Mouse (Mus musculus): ENCODE measurements around the gene Fbrs.
"Not testable (repeated sequence)": the region's sequence is repeated elsewhere in the genome, so short reads cannot be mapped to it uniquely, and the experiment has no call there.

Gene Fbrs

GRCm38 (mm10) chr7:127474378-127475070, 4.5 kb upstream of the Fbrs start:
- in situ Hi-C loops (cut with MboI; ENCODE audit: unreplicated experiment in 2 of 2): loop anchor here (10.0 to 25.0 kb wide), 2 partner anchors 110 to 212 kb away; partner anchors contain the start of genes Dctpp1 (in 1 of the 2) and Sephs2 (in 1 of the 2)

GRCm38 (mm10) chr7:127475186-127475740, 3.7 kb upstream of the Fbrs start:
- in situ Hi-C loops (cut with MboI; ENCODE audit: unreplicated experiment in 2 of 2): loop anchor here (10.0 to 25.0 kb wide), 2 partner anchors 110 to 213 kb away; partner anchors contain the start of genes Dctpp1 (in 1 of the 2) and Sephs2 (in 1 of the 2)

- in situ Hi-C loops (cut with MboI; ENCODE audit: unreplicated experiment in 2 of 2): loop anchor here (10.0 to 25.0 kb wide), 2 partner anchors 112 to 214 kb away; partner anchors contain the start of genes Dctpp1 (in 1 of the 2) and Sephs2 (in 1 of the 2)
These were observed 2.7 kb upstream of the Fbrs start for GRCm38 (mm10) chr7:127476336-127476735.

GRCm38 (mm10) chr7:127476855-127477254, 2.1 kb upstream of the Fbrs start:
- in situ Hi-C loops (cut with MboI; ENCODE audit: unreplicated experiment in 2 of 2): loop anchor here (10.0 to 25.0 kb wide), 2 partner anchors 112 to 215 kb away; partner anchors contain the start of genes Dctpp1 (in 1 of the 2) and Sephs2 (in 1 of the 2)

DNA sequence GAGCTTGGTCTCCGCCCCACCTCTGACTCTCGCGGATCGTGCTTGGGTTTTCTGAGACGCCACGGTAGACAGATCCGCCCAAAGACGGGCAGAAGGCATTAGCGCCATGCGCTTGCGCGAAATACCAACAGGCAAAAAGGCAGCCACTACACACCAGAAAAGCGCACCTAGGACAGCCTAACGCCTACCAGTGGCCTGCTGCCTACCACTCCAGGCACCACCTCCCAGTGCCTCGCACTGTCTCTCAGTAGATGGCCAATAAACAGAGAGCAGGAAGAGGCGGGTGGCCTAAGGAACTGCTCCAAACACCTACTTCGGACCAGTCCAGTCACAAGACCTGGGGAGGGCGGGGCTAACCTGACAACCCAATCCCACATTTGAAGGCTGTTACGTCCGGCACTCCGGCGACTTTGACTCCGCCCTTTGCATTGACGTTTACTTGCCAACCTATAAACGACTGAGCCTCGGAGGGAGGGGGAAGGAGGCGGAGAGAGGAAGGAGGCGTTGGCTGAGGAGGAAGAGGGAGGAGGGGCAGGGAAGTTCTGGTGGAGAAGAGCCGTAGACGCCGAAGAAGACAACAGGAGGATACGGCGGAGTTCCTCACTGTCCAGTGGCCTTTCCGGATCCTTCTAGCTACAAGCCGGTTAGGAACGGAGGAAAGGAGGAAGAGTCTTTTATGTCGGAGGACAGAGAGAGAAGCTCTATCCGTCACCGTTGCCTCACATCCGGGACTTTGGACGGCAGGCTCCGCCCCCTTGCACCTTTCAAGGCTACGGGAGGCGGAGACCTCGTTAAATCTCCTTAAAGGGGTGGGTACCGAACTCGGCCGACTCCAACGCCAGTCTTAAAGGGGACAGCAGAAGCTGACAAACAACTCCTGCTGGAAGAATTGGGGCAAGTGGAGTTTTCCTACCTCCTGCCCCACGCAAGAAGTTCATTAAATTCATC, 1.0 kb upstream of the Fbrs start:
- in situ Hi-C loops (cut with MboI; ENCODE audit: unreplicated experiment in 2 of 2): loop anchor here (10.0 to 25.0 kb wide), 2 partner anchors 113 to 216 kb away; partner anchors contain the start of genes Dctpp1 (in 1 of the 2) and Sephs2 (in 1 of the 2)

GRCm38 (mm10) chr7:127479318-127480225, 573 bp downstream of the Fbrs start:
- in situ Hi-C loops (cut with MboI; ENCODE audit: unreplicated experiment in 2 of 2): loop anchor here (10.0 to 25.0 kb wide), 2 partner anchors 115 to 217 kb away; partner anchors contain the start of genes Dctpp1 (in 1 of the 2) and Sephs2 (in 1 of the 2)

DNA sequence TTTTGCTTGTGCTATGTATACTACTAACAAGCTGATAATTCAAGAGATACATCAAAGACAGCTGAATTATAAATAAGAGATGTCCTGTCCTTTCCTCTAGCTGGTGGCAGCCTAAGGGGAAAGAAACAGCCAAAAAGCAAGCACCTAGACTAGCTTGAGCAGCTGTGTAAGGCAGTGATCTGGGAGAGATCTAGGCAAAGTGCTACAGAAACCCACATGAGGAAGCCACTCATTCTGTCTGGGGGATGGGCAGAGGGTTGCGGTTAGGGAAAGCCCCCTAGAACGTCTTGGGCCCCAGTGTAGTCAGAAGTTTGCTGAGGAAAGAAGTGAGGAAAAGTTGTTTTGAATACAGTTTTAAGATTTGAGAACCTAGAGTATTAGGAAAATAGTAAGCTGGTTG, 1.3 kb downstream of the Fbrs start:
- in situ Hi-C loops (cut with MboI; ENCODE audit: unreplicated experiment in 2 of 2): loop anchor here in 1 of 2 experiments (25.0 kb wide), 1 partner anchor 218 kb away; the partner anchor contains the start of genes Dctpp1 and Sephs2

DNA sequence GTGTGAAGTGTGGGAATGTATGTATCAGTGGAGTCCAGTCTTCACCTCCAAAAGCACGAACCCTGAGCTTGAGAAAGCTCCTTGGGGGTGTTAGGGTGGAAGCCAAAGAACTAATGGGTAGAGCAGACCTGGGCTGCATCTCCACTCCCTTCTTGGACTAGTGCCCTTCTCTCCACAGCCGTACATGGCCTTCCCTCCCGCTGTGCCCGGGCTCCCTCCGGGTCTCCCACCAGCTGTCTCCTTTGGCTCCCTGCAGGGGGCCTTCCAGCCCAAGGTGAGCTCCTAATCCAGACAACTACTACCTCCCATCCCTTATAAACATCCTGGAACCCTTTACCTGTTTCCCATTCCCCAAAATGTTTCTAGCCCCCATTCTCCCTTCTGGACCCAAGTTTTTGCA, 6.4 kb downstream of the Fbrs start:
- in situ Hi-C loops (cut with MboI; ENCODE audit: unreplicated experiment in 2 of 2): loop anchor here in 1 of 2 experiments (25.0 kb wide), 1 partner anchor 223 kb away; the partner anchor contains the start of genes Dctpp1 and Sephs2

DNA sequence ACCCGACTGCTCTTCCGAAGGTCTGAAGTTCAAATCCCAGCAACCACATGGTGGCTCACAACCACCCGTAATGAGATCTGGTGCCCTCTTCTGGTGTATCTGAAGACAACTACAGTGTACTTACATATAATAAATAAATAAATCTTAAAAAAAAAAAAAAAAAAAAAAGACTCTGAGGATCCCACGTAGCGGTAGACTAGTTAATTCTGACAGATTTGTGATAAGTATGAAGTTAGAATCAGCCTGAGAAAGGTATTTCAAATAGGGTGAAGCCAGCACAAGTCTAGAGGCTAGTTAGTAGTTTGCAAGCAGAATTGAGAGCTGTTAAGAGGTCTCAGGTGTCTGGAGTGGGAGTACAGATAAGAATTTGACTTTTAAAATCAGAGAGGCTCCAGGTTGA, 9.4 kb downstream of the Fbrs start:
- in situ Hi-C loops (cut with MboI; ENCODE audit: unreplicated experiment in 2 of 2): loop anchor here in 1 of 2 experiments (25.0 kb wide), 1 partner anchor 226 kb away; the partner anchor contains the start of genes Dctpp1 and Sephs2

GRCm38 (mm10) chr7:127489982-127490381, 11.0 kb downstream of the Fbrs start:
- in situ Hi-C loops (cut with MboI; ENCODE audit: unreplicated experiment in 2 of 2): loop anchor here in 1 of 2 experiments (25.0 kb wide), 1 partner anchor 228 kb away; the partner anchor contains the start of genes Dctpp1 and Sephs2

GRCm38 (mm10) chr7:127491846-127492245, 12.8 kb downstream of the Fbrs start:
- in situ Hi-C loops (cut with MboI; ENCODE audit: unreplicated experiment in 2 of 2): loop anchor here in 1 of 2 experiments (25.0 kb wide), 1 partner anchor 230 kb away; the partner anchor contains the start of genes Dctpp1 and Sephs2

- in situ Hi-C loops (cut with MboI; ENCODE audit: unreplicated experiment in 2 of 2): loop anchor here in 1 of 2 experiments (5.0 to 25.0 kb wide), 2 partner anchors 132 to 232 kb away; partner anchors contain the start of genes Dctpp1 and Sephs2
These were observed 15.6 kb downstream of the Fbrs start for GRCm38 (mm10) chr7:127494648-127495047.

DNA sequence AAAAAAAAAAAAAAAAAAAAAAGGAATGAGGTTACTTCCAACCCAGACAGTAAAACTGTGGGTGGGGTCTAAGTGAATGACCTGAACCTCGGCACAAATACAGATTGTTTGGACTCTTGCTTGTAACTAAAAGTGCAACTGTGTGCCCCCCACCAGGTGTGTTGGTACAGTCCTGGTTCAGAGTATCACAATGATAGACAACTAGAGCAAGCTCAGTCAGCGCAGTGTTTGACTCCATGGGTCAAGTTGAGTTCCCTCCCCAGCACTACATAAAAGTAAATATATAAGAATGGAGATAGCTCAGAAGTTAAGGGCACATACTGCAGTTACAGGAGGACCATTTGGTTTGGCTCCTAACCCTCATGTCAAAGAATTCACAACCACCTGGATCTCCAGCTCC, 18.4 kb downstream of the Fbrs start:
- in situ Hi-C loops (cut with MboI; ENCODE audit: unreplicated experiment in 2 of 2): loop anchor here in 1 of 2 experiments (5.0 to 25.0 kb wide), 2 partner anchors 135 to 235 kb away; partner anchors contain the start of genes Dctpp1 and Sephs2

DNA sequence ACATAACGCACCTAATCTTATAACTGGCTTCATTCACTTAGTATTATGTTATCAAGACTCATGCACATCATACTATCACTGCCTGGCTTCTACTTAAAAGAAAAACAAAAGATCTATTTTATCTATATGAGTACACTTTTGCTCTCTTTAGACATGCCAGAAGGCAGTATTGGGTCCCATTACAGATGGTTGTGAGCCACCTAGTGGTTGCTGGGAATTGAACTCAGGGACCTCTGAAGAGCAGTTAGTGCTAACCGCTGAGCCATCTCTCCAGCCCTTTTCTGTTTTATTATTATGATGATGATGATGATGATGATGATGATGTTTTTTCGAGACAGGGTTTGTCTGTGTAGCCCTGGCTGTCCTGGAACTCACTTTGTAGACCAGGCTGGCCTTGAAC, 19.4 kb downstream of the Fbrs start:
- in situ Hi-C loops (cut with MboI; ENCODE audit: unreplicated experiment in 2 of 2): loop anchor here in 1 of 2 experiments (5.0 to 25.0 kb wide), 2 partner anchors 136 to 236 kb away; partner anchors contain the start of genes Dctpp1 and Sephs2

- in situ Hi-C loops (cut with MboI; ENCODE audit: unreplicated experiment in 2 of 2): no loop called here
These were observed 29.3 kb downstream of the Fbrs start for GRCm38 (mm10) chr7:127508291-127508690.

- in situ Hi-C loops (cut with MboI; ENCODE audit: unreplicated experiment in 2 of 2): not testable (repeated sequence)
These were observed 30.8 kb downstream of the Fbrs start for GRCm38 (mm10) chr7:127509830-127510229.

GRCm38 (mm10) chr7:127511241-127511640, 32.2 kb downstream of the Fbrs start:
- in situ Hi-C loops (cut with MboI; ENCODE audit: unreplicated experiment in 2 of 2): no loop called here

DNA sequence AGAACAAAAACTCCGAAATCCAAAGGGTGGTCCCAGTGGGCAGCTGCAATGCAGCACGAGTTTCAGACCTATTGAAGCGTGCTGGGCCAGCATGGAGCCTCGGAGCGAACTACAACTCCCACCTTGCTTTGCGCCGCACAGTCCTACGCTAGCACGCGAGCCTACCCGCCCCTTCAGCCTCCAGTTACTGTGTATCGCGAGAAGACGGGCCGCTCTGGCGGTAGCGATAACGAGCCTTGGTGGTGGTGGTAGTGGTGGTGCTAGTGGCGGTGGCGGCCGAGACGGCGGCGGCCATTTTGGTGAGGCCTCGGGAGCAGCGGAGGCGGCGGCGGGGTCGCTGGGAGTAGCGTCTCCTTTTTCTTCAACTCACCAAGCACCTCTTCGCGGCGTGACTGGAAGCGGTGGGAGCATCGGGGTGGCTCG, 32.8 kb downstream of the Fbrs start, which contains the start of gene Srcap:
Gene Srcap (plus strand): TSS at position 176 of the 423 bp plus-strand sequence.
- in situ Hi-C loops (cut with MboI; ENCODE audit: unreplicated experiment in 2 of 2): no loop called here

Data from v-Abl transformed pro-B cells (cell line).